Mouse (Mus musculus) right cerebral cortex, postnatal 25 days (tissue): ENCODE measurements at regions not wholly inside any gene's neighbourhood (a gene's known extent, or its start where the extent isn't known, plus 50 kb on each side); places are given as distances from the start of the nearest gene placed in this dataset.
A peak's percentile ranks its signal among the peaks of the same experiment; 100 is the strongest.

Experiments
- DNase-seq: peaks from one replicate; pipeline ENCODE4 v3.0.0; 2022

DNA sequence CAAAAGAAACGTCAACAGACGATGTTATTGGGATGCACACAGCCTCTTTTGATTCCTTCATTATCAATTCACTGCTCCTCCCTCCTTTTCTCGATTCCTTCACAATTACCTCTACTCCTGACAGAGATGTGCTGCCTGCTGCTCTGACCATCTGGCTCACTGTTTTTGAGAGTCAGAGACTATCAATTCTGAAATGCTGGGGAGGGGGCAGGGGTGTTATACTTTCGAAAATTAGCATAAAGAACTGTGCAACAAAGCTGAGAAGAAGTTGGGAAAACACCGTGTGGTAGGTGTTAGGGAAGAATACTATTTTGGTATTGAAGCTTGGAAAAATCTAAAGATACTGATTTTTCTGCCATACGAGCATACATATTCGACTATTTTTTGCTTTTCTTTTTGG lies 96.4 kb downstream of the Nedd1 start:
- DNase-seq, result no peak

GRCm38 (mm10) chr10:92615684-92616379 lies 106.4 kb downstream of the Nedd1 start:
- DNase-seq, result no peak

- no peak for DNase-seq
Measured at GRCm38 (mm10) chr10:92614341-92614740, 107.9 kb downstream of the Nedd1 start.

DNA sequence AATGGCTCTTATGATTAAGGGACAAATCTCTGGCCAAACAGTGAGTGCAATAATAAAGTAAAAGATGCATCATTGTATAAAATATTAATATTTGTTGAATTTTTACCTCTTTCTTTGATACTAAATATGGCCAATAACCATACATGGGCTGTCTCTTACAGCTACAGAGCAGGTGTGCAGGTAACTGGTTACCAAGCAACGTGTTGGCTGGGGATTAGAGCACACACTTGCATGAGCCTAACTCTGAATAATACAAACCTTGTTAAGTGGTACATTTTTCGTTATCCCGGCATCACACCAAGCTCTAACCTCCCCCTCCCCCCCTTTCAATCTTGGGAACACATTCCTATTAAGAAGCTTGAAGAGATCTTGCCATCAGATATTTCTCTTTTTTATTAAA lies 111.2 kb downstream of the Nedd1 start:
- no peak for DNase-seq

DNA sequence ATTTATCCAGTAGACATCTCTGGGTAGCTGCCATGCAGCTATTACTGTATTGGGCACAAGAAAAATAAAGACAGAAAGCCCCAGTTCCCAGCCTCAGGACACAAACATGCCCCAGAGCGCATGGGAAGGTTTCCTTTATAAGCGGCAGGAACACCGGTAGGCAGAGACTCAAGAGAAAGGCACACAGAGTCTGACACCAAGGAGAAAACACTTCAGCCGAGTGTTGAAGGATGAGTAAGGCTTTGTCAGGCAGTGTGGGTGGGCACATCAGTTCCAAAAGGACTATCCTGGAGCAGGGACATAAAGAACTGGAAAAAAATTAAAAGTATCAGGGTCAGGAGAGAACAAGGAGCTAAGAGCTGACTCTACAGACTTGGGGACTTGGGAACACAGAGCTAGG lies 115.5 kb downstream of the Nedd1 start:
- peak; percentile 5 for DNase-seq

DNA sequence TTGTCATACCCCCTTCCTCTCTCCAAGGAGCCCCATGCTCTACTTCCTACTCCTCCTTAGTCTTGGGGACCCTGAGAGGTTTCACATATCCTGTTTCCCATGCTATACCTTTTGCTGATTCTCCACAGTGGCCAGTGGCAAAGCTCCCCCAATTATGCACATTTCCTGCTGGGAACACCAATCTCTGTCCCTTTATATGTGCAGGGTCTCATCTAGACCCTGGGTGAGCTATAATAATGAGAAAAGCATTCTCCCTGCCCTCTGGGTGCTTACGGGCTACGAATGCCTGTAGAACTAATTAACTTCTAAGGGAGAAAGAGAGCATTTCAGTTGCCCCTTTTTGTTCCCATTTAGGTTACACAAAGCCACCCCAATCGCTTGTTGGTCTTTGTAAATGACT lies 116.6 kb downstream of the Nedd1 start:
- no peak for DNase-seq

- no peak for DNase-seq
Measured at GRCm38 (mm10) chr10:92600116-92600515, 122.1 kb downstream of the Nedd1 start.

- no peak for DNase-seq
Measured at GRCm38 (mm10) chr10:92595496-92596355, 126.5 kb downstream of the Nedd1 start.

DNA sequence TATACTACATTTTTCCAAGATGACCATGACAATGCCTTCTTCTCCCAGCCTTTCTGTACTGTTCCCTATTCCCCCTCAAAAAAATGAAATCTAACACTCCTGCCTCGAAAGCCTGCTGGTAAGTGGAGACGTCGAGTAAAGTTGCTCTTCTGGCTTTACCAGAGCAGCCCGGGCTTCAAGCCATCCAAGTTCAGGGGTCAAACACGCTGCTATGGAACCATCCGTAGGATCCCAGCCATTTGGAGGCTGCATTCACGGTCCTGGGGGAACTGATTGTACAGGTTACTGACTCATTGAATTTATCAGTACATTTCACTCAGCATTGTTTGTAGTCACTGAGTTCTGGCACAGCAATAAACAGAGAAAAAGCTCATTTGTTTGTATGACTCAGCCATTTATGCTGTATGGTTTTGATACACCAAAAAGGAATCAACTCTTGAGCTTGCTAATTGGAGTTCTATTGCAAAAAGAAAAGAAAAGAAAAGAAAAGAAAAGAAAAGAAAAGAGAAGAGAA lies 128.2 kb downstream of the Nedd1 start:
- DNase-seq, result no peak

DNA sequence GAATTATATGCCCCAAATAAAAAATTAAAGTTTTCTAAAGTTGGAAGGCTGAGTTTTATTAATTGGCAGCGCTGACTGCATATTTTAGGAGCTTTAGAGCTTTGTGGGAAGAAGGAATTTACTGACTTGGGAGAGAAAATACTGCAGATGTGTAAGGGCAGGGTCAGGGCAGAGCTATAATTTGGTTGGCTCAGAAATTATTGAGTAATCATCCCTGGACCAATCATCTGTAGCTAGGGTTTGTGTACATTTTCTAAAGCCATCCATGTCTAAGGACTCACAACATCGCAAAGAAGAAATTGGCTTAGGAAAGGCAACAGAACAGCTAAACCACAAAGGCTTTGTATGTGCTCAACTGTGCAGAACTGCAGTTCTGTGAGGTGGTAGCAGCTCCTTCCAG lies 143.3 kb downstream of the Nedd1 start:
- DNase-seq, result no peak

- DNase-seq, result no peak
Measured at GRCm38 (mm10) chr10:92570496-92570895, 151.7 kb downstream of the Nedd1 start.

DNA sequence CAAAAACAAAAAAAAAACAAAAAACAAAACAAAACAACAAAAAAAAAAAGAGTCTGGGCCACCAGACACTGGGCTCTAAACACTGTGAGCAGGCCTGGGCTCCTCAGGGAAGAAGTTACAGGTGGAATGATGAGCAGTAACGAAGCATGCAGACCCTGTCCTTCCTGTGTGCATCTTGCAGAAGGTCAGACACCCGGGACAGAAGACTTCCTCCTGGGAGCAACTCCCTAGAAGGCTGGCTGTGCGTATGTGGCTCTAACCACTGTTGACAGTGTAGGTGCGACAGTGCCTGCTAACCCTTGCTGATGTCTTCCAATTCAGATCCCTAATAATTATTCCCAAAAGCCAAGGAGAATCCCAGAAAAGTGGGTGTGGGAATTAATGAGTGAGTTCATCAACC lies 164.8 kb downstream of the Nedd1 start:
- no peak for DNase-seq

DNA sequence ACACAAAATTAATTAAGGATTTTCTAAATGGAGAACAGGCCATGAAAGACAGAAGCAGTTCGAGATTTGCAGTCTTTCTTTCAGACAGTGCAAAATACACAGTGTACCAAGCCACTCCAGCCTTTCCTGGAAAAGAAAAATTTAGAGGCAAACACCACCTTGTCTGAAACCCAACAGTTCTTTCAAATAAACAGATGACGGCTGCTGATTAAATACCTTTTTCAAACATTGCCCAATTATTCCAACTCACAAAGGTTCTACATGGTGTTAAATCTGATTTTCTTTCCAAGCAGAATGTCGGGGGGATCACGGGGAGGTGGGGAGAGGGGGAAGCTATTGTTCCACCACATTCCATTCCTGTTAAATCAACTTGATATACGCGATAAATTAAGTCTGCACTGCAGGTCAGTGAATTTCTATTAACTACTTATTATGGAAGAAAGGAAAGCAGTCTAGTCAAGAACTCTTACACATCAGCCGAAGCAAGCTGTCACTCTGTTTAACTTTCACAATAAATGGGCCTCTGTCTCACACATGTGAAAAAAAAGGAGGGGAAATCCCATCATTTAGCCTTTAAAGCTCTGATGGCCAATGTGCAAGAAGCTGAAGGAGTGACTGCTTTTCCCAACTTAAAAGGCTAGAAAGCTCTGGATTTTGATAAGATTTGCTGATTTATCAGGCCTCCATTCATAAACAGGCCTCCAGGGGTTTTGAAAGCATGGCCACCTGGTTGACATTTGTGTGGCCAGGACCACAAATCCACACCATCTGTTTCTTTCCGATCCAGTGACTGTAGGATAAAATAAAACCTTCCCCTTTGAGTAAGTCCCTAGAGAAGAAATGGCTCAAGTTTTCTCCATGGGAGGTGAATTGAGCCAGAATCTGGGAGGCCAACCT lies 165.4 kb downstream of the Nedd1 start:
- no peak for DNase-seq

DNA sequence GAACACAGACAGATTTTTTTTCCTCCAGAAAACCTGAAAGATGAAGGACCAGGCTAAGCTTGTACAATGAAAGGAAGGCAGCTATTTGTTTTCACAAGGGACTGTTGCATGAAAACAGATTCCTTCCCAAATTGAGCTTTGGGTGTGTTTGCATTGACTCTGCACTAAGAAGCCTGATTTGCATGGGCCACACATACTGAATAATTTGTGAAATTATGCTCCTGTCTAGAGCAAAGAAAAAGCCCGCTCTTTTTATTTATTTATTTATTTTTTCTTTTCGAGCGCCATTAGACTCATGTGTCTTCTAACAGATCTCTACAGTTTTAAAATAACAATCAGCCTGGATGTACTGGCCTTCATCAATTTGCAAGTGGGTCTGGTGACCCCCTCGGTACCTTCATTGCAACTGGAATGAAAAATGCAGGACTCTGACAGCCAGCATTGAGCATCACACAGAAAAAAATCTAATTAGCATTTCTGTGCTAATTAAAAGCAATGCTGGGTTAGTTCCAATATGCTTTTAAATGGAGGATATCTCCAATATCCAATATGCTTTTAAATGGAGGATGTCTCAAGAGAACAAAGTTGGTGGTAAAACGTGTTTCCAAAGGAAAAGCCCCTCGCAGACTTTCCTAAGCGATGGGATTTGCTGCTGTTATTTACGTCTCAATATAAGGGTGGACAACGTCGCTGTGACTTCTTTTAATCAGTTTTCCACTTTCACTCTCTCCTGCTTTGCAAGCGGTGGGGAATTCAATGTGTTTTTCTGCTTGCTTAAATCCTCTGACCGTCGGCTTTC lies 166.3 kb downstream of the Nedd1 start:
- DNase-seq, result no peak

GRCm38 (mm10) chr10:92553966-92554365 lies 168.3 kb downstream of the Nedd1 start:
- no peak for DNase-seq

DNA sequence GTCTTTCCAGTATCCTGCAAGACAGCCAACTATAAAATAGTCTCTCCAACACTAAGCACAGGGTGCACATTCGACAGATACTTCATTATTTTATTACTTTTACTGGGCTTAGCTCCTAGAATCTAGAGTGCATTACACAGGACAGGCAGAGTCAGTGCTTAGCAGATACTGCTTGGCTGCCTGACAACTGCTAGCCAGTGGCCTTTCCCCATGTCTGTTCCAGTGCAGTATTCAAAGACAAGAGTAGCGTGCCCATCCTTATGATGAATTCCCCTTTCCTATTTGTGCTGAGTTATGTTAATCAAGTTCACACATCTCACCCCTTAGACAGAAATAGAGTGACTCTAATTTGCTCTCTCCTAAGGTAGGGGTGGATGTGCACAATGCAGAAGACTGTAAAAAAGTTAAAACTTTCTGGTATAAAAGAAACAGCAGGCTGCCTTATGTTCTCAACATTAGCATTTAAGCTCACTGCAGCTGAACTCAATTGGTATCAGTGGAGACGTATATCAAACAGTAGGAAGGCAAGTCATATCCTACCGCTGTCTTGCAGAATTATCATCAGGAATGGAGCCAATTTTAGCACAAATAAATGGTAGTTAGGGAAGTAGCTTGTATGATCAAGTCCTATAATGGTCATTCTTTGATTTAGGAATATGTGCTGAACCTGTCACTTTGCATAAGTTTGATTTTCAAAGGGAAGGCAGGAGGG lies 173.2 kb downstream of the Nedd1 start:
- no peak for DNase-seq

DNA sequence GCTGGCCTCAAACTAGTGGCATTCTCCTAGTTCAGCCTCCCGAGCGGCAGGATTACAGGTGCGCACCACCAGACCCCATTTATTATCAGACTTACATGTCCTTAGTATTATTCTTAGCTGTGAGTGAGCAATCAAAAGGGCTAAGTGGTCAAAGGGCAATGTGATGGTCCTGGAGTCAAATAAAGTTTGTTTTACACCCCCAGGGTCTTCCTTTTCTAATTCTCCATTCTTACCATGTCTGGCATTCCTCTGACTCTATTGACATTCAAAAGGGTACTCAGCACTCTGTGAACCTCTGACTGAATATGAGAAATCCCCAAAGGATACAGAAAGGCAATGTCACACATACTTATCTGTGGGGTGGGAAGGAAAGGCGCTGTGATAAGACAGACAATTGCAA lies 183.8 kb downstream of the Nedd1 start:
- no peak for DNase-seq

DNA sequence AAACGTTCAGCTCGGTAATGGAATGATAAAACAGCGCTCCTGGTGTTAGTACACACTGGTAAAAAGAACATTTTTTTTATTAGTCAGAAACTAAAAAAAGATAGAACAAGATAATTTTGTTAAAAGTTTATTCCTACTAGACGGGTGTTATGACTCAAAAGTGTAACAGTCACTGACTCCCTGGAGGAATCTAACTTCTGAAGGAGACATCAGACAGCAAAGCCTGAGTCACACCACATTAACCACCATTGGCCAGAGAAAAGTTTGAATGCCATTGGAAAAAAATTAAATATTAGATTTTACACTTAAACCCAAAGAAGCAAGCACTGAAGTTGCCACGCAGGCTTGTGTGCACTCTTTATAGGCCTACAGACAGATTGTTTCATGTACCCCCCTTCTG lies 205.3 kb downstream of the Nedd1 start:
- DNase-seq, result no peak

DNA sequence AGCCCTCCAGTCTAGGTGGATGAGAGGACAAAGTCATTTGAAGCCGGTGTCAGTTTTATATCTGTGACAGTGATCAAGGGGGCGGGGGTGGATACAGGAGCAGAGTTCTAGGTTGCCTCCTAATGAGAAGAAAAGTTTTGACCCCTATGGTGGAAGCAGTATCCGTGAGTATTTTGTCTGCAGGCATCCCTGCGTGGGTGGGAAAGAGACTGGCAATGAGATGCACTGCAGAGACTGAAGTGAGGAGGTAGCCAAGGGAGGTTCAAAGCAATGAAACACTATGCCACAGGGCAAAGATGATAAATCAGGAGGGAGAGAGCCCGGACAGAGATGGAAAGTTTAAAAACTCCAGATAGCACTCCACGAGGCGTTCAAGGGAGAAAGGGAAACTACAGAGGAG lies 210.5 kb downstream of the Nedd1 start:
- DNase-seq, result no peak

DNA sequence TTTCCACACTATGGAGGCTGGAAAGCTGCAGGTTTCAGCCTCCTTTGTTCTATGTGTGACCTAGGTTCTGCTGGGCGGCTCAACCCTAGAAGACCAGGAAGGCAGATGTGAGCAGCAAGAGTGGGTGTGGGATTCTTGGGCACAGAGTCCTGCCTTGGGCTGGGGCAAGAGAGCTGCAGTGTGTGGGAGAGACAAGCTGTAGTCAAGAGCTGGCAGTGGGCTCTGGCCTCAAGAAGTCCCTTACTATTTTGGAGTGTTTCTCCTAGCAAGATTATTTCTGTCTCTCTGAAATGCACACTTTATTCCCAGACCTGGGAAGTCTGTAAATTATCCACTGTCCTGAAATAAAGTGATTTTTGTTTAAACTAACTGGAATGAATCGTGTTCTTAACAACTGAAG lies 211.5 kb downstream of the Nedd1 start:
- DNase-seq, result no peak

- no peak for DNase-seq
Measured at GRCm38 (mm10) chr10:92504271-92504670, 217.9 kb downstream of the Nedd1 start.

DNA sequence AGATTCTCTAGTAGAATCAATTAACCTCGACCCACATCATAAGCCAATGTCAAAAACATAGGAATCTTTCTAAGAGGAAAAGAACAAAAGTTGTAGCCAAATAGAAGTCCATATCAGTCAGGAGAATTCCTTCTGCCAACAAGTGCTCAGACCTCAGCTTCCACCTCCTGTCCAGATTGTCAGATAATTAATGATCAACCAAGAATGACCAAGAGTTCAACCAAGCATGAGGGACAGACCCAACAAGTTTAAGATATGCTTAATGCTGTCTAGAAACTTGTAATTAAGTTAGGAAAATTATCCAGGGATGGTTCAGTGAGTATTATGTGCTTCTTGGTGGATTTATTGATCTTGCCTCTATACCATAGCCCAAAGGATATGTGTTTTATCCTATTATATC lies 238.6 kb downstream of the Nedd1 start:
- DNase-seq, result no peak
